In genomic region chr15:86593404-86593803, GRCm38 (mm10) we compare ENCODE assay signal across 12 mouse cellular contexts.
DNase-seq lines count a peak whose midpoint lies in the region; ATAC-seq and TF ChIP-seq lines count a peak whose summit lies in the region.
"Had no signal": no experiment of that assay in that cellular context is flagged by ENCODE, and none has a peak within 500 bp of the region (broad histone marks: within the 10 kb centered on the region; RNA-seq: fewer than 3 reads in every experiment).

No protein-coding gene starts in this region.

- no peak for ATAC-seq in forebrain, postnatal 0 days
- no peak for ATAC-seq in forebrain, embryonic 11.5 days (replicated peaks; ENCODE audit: low FRiP score)
- ATAC-seq in lung, postnatal 0 days: no peak
- ATAC-seq: midbrain, embryonic 16.5 days; Patski had no signal

- no peak overlapping the region for H3K27ac ChIP-seq in forebrain, postnatal 0 days (ENCODE audit: low read depth, low read length)
- no peak overlapping the region for H3K27ac ChIP-seq in forebrain, embryonic 11.5 days (ENCODE audit: low read depth, low read length)
- H3K27ac ChIP-seq in lung, postnatal 0 days (ENCODE audit: low read length): no peak overlapping the region
- H3K27ac ChIP-seq: heart, adult 2 months had no signal

- WGBS in forebrain, postnatal 0 days: 49% methylated on average over 6 of the region's 6 CpGs
- WGBS in forebrain, embryonic 11.5 days: 78% methylated on average over 6 of the region's 6 CpGs
- 50% methylated on average over 6 of the region's 6 CpGs for WGBS in lung, postnatal 0 days

- no peak overlapping the region for H3K9ac ChIP-seq in forebrain, postnatal 0 days
- H3K9ac ChIP-seq in forebrain, embryonic 11.5 days (ENCODE audit: low read length): no peak overlapping the region
- H3K9ac ChIP-seq in lung, postnatal 0 days (replicated peaks; ENCODE audit: low read depth): no peak overlapping the region
- H3K9ac ChIP-seq: lung, embryonic 14.5 days had no signal

- TF ChIP-seq CTCF in forebrain, postnatal 0 days (IDR thresholded peaks at IDR 0.05; ENCODE audit: low read depth): peak; percentile 20; the same call in 1 of the 2 replicates
- no peak for TF ChIP-seq CTCF in lung, postnatal 0 days (IDR thresholded peaks at IDR 0.05)

- H3K9me3 ChIP-seq in forebrain, postnatal 0 days (ENCODE audit: low read length): no peaks in the 10 kb centered on the region
- H3K9me3 ChIP-seq in forebrain, embryonic 11.5 days (ENCODE audit: control insufficient read depth, low read length): no peaks in the 10 kb centered on the region
- no peaks in the 10 kb centered on the region for H3K9me3 ChIP-seq in lung, postnatal 0 days (ENCODE audit: low read length)

- TF ChIP-seq EP300 in lung, postnatal 0 days (IDR thresholded peaks at IDR 0.05): no peak

- DNase-seq in forebrain, postnatal 0 days: peak; percentile 51
- no peak for DNase-seq in forebrain, embryonic 11.5 days (ENCODE audit: low spot score)
- DNase-seq in cerebellum, postnatal 10 days: peak; percentile 42 to 44
- peak; percentile 30 for DNase-seq in layer of hippocampus, adult 9-10 months (ENCODE audit: low spot score)
- peak; percentile 15 for DNase-seq in right cerebral cortex, postnatal 14 days
- no peak for DNase-seq in adrenal gland, postnatal 14 days
- no peak for DNase-seq in lung, postnatal 0 days (ENCODE audit: low spot score)
- no peak for DNase-seq in spleen, postnatal 14 days (ENCODE audit: low spot score in 2 of 2)
- DNase-seq: heart, adult 2 months; lung, embryonic 14.5 days had no signal

- H3K4me3 ChIP-seq in forebrain, postnatal 0 days (ENCODE audit: low read depth, low read length): no peak overlapping the region
- H3K4me3 ChIP-seq in forebrain, embryonic 11.5 days (ENCODE audit: low read depth, low read length): no peak overlapping the region
- H3K4me3 ChIP-seq in lung, postnatal 0 days (ENCODE audit: low read depth, low read length): no peak overlapping the region
- H3K4me3 ChIP-seq: heart, adult 2 months had no signal

- H3K4me2 ChIP-seq in forebrain, postnatal 0 days (ENCODE audit: low read depth): no peak overlapping the region
- no peak overlapping the region for H3K4me2 ChIP-seq in forebrain, embryonic 11.5 days (ENCODE audit: low read depth, low read length, severe bottlenecking)
- no peak overlapping the region for H3K4me2 ChIP-seq in lung, postnatal 0 days (replicated peaks; ENCODE audit: low read depth, low read length)
- H3K4me2 ChIP-seq: lung, embryonic 14.5 days had no signal

- H3K27me3 ChIP-seq in forebrain, postnatal 0 days (ENCODE audit: insufficient read depth, low read length): no peaks in the 10 kb centered on the region
- H3K27me3 ChIP-seq in forebrain, embryonic 11.5 days (ENCODE audit: control insufficient read depth, insufficient read depth, low read length): no peaks in the 10 kb centered on the region
- no peaks in the 10 kb centered on the region for H3K27me3 ChIP-seq in lung, postnatal 0 days (replicated peaks; ENCODE audit: insufficient read depth, low read length)

- H3K4me1 ChIP-seq in forebrain, postnatal 0 days (ENCODE audit: insufficient read depth): no peaks in the 10 kb centered on the region
- no peaks in the 10 kb centered on the region for H3K4me1 ChIP-seq in forebrain, embryonic 11.5 days (replicated peaks; ENCODE audit: control insufficient read depth, insufficient read depth, low read length)
- H3K4me1 ChIP-seq in lung, postnatal 0 days (ENCODE audit: insufficient read depth, low read depth, low read length): no peaks in the 10 kb centered on the region

- no peaks in the 10 kb centered on the region for H3K36me3 ChIP-seq in forebrain, postnatal 0 days (ENCODE audit: insufficient read depth)
- H3K36me3 ChIP-seq in forebrain, embryonic 11.5 days (ENCODE audit: control insufficient read depth, insufficient read depth, low read length): no peaks in the 10 kb centered on the region
- no peaks in the 10 kb centered on the region for H3K36me3 ChIP-seq in lung, postnatal 0 days (ENCODE audit: insufficient read depth, low read length)

Comparison
In these comparisons a context has a peak if more than half of its experiments do, and no peak if none do; other contexts are left out.
1. DNase-seq: peak in forebrain, postnatal 0 days (single experiment), cerebellum, postnatal 10 days (2 of 2), layer of hippocampus, adult 9-10 months (single experiment) and right cerebral cortex, postnatal 14 days (single experiment); none in forebrain, embryonic 11.5 days (single experiment), adrenal gland, postnatal 14 days (single experiment), lung, postnatal 0 days (single experiment) and spleen, postnatal 14 days (0 of 2).